Mouse (Mus musculus): ENCODE results near the gene Rbmy.
"Not testable (repeated sequence)": the region's sequence is repeated elsewhere in the genome, so short reads cannot be mapped to it uniquely, and the experiment has no call there.

Rbmy gene

DNA sequence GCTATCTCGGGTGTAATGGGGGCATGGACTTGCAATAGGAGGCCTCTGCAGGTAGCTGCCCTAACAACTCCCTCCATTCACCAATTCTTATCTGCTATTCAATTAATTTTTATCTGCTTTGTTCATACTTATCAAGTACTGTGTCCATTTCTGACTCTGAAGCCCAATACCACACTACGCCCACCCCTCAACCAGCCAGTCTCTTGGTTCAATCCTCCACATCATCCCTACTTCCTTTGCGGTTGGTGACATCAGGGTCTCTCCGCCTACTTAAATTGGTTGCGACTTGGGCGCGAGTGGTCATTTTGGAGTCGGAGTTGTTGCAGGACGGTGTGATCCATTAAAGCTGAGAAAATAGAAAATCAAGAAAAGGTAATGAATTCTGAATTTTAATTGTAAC is at the start of gene Rbmy, which contains the start of gene Gm10256:
Gene Rbmy (plus strand): TSS at position 301 of the 400 bp plus-strand sequence.
Gene Gm10256 (plus strand): TSS at position 320 of the 400 bp plus-strand sequence.
- DNase-seq, result not testable (repeated sequence)

DNA sequence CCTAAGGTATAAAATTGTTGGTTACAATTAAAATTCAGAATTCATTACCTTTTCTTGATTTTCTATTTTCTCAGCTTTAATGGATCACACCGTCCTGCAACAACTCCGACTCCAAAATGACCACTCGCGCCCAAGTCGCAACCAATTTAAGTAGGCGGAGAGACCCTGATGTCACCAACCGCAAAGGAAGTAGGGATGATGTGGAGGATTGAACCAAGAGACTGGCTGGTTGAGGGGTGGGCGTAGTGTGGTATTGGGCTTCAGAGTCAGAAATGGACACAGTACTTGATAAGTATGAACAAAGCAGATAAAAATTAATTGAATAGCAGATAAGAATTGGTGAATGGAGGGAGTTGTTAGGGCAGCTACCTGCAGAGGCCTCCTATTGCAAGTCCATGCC is 34.4 kb upstream of the Rbmy start, which contains the start of gene Gm4064:
Gene Gm4064 (minus strand): TSS at position 101 of the 400 bp plus-strand sequence.
- DNase-seq, result not testable (repeated sequence)
